Mouse (Mus musculus): Measurements from ENCODE around the gene Rragc. TPM values are rescaled to one million over a fixed set of nuclear protein-coding genes. Genes with fewer than 3 reads are reported as not detected.

Rragc gene
- polyA plus RNA-seq, 1 experiment from 2014 or later = 52.2 TPM

DNA sequence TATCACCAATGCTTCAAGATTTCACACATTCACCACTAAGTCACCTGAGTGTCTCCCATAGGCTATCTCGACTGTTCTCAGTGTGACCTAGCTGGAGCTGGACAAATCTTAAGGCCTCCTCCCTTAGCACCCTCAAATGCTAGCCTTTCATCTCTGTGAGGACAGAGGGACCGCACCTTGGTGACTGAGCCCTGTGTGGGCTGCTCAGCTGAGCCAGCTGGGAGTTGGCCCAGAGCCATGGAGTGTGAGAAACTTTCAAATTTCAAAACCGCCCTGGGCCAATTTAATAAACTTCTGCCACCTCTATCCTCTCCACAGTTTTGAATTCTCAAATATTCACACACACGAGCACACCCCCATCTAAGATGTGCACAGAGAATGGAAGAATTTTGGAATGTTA, 43.7 kb downstream of the Rragc start:
- H3K27me3 ChIP-seq (ENCODE audit: control insufficient read depth, insufficient read depth, low read length) = no peaks in the 10 kb centered on the region
- H3K36me3 ChIP-seq (ENCODE audit: control insufficient read depth, insufficient read depth, low read length) = no peaks in the 10 kb centered on the region
- H3K27ac ChIP-seq (ENCODE audit: low read depth, low read length) = no peak overlapping the region
- H3K4me2 ChIP-seq (ENCODE audit: low read depth) = no peak overlapping the region
- H3K9me3 ChIP-seq (ENCODE audit: control insufficient read depth, low read length) = no peaks in the 10 kb centered on the region
- H3K4me3 ChIP-seq (ENCODE audit: low read depth, low read length) = no peak overlapping the region
- H3K9ac ChIP-seq (ENCODE audit: low read length) = no peak overlapping the region
- no peaks in the 10 kb centered on the region for H3K4me1 ChIP-seq (ENCODE audit: control insufficient read depth, insufficient read depth, low read length)
- DNase-seq (ENCODE audit: low spot score) (no peak), ATAC-seq (ENCODE audit: insufficient read depth, low FRiP score, low TSS enrichment) (no peak)
- 77% methylated on average over 4 of the region's 4 CpGs for WGBS

DNA sequence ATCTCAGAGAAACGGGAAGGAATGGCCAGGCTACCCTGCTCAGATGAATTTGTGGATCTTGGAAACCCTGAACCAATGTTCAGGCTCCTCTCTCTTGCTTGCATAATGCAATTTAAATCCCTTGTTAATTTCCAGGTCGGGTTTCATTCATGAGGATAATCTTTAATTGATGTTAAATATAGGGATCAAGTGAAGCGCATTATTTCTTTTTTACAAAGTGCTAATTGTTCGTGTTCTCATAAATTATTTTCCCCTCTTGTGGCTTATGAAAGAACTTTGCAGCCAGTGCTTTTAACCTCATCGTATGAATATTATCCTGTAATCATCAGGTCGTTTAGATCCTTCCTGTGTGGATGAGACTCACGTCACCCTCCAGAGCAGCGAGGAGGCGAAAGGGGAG, 45.5 kb downstream of the Rragc start:
- H3K9ac ChIP-seq (ENCODE audit: low read length) = no peak overlapping the region
- no peaks in the 10 kb centered on the region for H3K27me3 ChIP-seq (ENCODE audit: control insufficient read depth, insufficient read depth, low read length)
- 74% methylated on average over 9 of the region's 9 CpGs for WGBS
- ATAC-seq (ENCODE audit: insufficient read depth, low FRiP score, low TSS enrichment) = no peak
- no peaks in the 10 kb centered on the region for H3K36me3 ChIP-seq (ENCODE audit: control insufficient read depth, insufficient read depth, low read length)
- no peak overlapping the region for H3K4me2 ChIP-seq (ENCODE audit: low read depth)
- H3K9me3 ChIP-seq (ENCODE audit: control insufficient read depth, low read length) = no peaks in the 10 kb centered on the region
- no peak for DNase-seq (ENCODE audit: low spot score)
- no peak overlapping the region for H3K27ac ChIP-seq (ENCODE audit: low read depth, low read length)
- no peak overlapping the region for H3K4me3 ChIP-seq (ENCODE audit: low read depth, low read length)
- no peaks in the 10 kb centered on the region for H3K4me1 ChIP-seq (ENCODE audit: control insufficient read depth, insufficient read depth, low read length)

DNA sequence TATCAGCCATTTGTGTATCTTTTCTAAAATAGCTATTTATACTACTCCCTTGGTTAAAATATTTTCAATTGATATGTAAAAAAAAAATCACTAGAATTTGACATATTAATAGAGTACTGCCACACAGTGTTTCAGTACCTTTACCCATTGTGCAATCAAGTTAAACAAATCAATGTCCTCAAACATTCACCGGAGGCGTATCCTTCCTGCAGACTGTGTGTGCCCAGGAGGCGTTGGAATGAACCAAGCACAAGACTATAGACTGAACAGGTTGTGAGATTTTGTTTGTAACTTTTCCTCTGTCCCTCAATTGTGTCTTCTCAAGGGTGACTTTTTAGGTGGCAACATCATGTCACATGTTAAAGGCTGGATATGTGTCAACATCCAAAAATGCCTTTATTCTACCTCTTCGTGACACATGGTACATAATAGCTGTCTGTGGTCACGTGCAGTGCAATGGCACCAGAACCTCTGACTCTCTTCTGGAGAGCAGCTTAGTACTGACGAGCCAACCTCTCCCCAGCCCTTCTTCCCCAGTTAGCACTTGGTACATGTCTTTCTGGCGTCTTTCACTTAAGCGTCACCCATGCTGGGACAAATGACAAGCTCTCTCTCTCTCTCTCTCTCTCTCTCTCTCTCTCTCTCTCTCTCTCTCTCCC, 51.5 kb downstream of the Rragc start:
- WGBS = 85% methylated on average over 8 of the region's 8 CpGs

DNA sequence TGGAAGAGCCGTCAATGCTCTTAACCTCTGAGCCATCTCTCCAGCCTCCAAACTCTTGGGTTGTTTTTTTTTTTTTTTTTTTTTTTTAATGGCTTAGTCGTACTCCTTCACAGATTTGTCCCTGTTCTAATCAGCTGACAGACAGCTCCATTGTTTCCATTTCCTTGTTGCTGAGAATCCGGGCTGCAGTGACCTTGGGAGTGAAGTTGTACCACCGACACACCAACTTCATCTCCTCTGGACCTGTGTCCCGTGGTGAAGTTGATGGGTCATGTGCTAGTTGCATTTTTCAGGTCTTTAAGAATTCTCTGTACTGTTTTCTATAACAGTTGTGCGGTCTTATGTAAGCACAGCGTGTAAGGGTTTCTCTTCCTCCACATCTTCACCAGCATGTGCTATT, 52.2 kb downstream of the Rragc start:
- no peaks in the 10 kb centered on the region for H3K9me3 ChIP-seq (ENCODE audit: control insufficient read depth, low read length)
- H3K4me2 ChIP-seq (ENCODE audit: low read depth) = no peak overlapping the region
- DNase-seq (ENCODE audit: low spot score) (no peak), ATAC-seq (ENCODE audit: insufficient read depth, low FRiP score, low TSS enrichment) (no peak)
- H3K9ac ChIP-seq (ENCODE audit: low read length) = no peak overlapping the region
- peaks cover 4% of the 10 kb centered on the region; the same call in 1 of the 2 replicates for H3K27me3 ChIP-seq (ENCODE audit: control insufficient read depth, insufficient read depth, low read length)
- H3K36me3 ChIP-seq (ENCODE audit: control insufficient read depth, insufficient read depth, low read length) = no peaks in the 10 kb centered on the region
- no peak overlapping the region for H3K27ac ChIP-seq (ENCODE audit: low read depth, low read length)
- H3K4me3 ChIP-seq (ENCODE audit: low read depth, low read length) = no peak overlapping the region
- WGBS = 78% methylated on average over 7 of the region's 7 CpGs
- H3K4me1 ChIP-seq (ENCODE audit: control insufficient read depth, insufficient read depth, low read length) = peaks cover 3% of the 10 kb centered on the region; the same call in 1 of the 2 replicates

More for the DNA sequence above, 51.5 kb downstream of the Rragc start:
- H3K27ac ChIP-seq (ENCODE audit: low read depth, low read length) = no peak overlapping the region
- ATAC-seq (ENCODE audit: insufficient read depth, low FRiP score, low TSS enrichment) (no peak), DNase-seq (ENCODE audit: low spot score) (no peak)
- no peak overlapping the region for H3K4me2 ChIP-seq (ENCODE audit: low read depth)
- peaks cover 4% of the 10 kb centered on the region; the same call in 1 of the 2 replicates for H3K27me3 ChIP-seq (ENCODE audit: control insufficient read depth, insufficient read depth, low read length)
- H3K9me3 ChIP-seq (ENCODE audit: control insufficient read depth, low read length) = no peaks in the 10 kb centered on the region
- H3K9ac ChIP-seq (ENCODE audit: low read length) = no peak overlapping the region
- H3K4me3 ChIP-seq (ENCODE audit: low read depth, low read length) = no peak overlapping the region
- H3K36me3 ChIP-seq (ENCODE audit: control insufficient read depth, insufficient read depth, low read length) = no peaks in the 10 kb centered on the region
- H3K4me1 ChIP-seq (ENCODE audit: control insufficient read depth, insufficient read depth, low read length) = peaks cover 3% of the 10 kb centered on the region; the same call in 1 of the 2 replicates

DNA sequence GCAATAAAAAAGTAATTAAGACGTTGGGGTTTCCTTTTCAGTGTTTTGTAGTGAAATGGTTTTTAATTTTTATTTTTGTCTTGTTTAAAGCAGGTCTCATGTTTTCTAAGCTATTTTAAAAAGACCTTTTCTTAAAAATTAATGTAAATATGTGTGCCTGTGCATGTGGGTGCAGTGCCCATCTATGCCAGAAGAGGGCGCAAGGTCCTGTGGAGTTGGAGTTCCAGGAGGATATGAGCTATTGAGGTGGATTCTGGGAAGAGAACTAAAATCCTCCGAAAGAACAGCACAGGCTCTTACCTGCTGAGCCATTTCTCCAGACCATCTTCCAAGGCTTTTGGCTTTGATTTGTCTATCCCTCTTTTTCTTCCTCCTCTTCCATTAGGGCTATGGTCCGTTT, 53.8 kb downstream of the Rragc start:
- Histone ChIP-seq H3K4me2 (ENCODE audit: low read depth) (no peak overlapping the region), H3K9ac (ENCODE audit: low read length) (no peak overlapping the region), H3K4me3 (ENCODE audit: low read depth, low read length) (no peak overlapping the region), H3K9me3 (ENCODE audit: control insufficient read depth, low read length) (no peaks in the 10 kb centered on the region), H3K27ac (ENCODE audit: low read depth, low read length) (no peak overlapping the region), H3K4me1 (ENCODE audit: control insufficient read depth, insufficient read depth, low read length) (peaks cover 3% of the 10 kb centered on the region; the same call in 1 of the 2 replicates), H3K36me3 (ENCODE audit: control insufficient read depth, insufficient read depth, low read length) (no peaks in the 10 kb centered on the region), H3K27me3 (ENCODE audit: control insufficient read depth, insufficient read depth, low read length) (peaks cover 4% of the 10 kb centered on the region; the same call in 1 of the 2 replicates)
- 78% methylated on average over 4 of the region's 4 CpGs for WGBS
- DNase-seq (ENCODE audit: low spot score) = peak; percentile 46
- no peak for ATAC-seq (ENCODE audit: insufficient read depth, low FRiP score, low TSS enrichment)

DNA sequence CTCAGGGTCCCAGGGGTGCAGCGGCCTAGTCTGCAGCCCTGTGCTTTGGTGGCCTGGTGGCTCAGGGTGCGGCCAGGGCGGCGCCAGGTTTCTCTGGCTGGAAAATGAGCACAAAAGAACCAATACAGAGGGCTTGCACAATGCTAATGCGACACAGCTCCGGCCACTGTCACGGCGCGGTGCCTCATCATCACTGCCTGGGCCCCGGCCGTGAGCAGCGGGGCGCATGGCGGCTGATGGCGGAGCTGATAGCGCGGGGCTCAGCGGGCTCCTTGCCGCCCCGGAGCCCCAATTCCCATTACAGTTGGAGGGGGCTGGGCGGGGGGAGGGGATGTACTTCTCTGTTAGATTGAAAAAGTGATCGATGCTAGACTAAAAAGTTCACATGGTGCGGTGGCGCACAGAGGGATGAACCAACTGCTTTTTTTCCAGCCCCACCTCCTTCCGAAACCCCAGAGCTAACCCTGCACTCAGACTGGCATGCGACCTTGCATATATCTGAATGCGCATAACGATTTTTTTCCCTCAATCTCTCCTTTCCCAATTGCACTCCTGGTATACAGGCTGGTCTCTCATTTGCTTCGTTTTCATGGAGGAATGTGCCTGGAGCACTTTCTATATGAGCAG, 55.3 kb downstream of the Rragc start:
- Histone ChIP-seq H3K4me1 (ENCODE audit: control insufficient read depth, insufficient read depth, low read length) (peaks cover 3% of the 10 kb centered on the region; the same call in 1 of the 2 replicates), H3K27ac (ENCODE audit: low read depth, low read length) (no peak overlapping the region), H3K9ac (ENCODE audit: low read length) (peak overlapping the region; percentile 50), H3K4me2 (ENCODE audit: low read depth) (peak overlapping the region; percentile 61), H3K9me3 (ENCODE audit: control insufficient read depth, low read length) (no peaks in the 10 kb centered on the region), H3K36me3 (ENCODE audit: control insufficient read depth, insufficient read depth, low read length) (no peaks in the 10 kb centered on the region), H3K4me3 (ENCODE audit: low read depth, low read length) (peak overlapping the region; percentile 15), H3K27me3 (ENCODE audit: control insufficient read depth, insufficient read depth, low read length) (peaks cover 4% of the 10 kb centered on the region; the same call in 1 of the 2 replicates)
- ATAC-seq (ENCODE audit: insufficient read depth, low FRiP score, low TSS enrichment) (peak; percentile 48), DNase-seq (ENCODE audit: low spot score) (peak; percentile 46)
- 8% methylated on average over 29 of the region's 29 CpGs for WGBS

DNA sequence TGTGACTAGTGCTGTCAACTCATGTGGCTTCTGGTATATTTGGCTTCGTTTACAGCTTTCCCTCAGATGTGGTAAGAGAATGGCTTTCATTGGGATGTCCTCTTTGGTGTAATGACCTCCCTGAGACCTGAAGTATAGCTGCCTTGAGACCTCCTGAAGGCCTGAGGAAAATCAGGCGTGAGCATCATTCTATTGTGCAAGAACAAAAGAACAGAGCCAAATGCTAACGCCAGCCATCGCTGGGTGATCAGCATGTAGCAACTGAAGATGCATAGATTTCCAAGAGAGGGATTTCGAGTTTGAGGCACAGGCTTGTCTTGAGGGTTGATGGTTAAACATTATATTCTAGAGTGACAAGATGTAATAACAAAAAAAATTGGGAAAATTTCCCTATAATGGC, 64.9 kb downstream of the Rragc start:
- Histone ChIP-seq H3K27me3 (ENCODE audit: control insufficient read depth, insufficient read depth, low read length) (no peaks in the 10 kb centered on the region), H3K4me3 (ENCODE audit: low read depth, low read length) (no peak overlapping the region), H3K4me2 (ENCODE audit: low read depth) (no peak overlapping the region), H3K9me3 (ENCODE audit: control insufficient read depth, low read length) (no peaks in the 10 kb centered on the region), H3K27ac (ENCODE audit: low read depth, low read length) (no peak overlapping the region), H3K36me3 (ENCODE audit: control insufficient read depth, insufficient read depth, low read length) (no peaks in the 10 kb centered on the region), H3K9ac (ENCODE audit: low read length) (no peak overlapping the region), H3K4me1 (ENCODE audit: control insufficient read depth, insufficient read depth, low read length) (no peaks in the 10 kb centered on the region)
- DNase-seq (ENCODE audit: low spot score) (no peak), ATAC-seq (ENCODE audit: insufficient read depth, low FRiP score, low TSS enrichment) (no peak)
- WGBS = 40% methylated on average over 5 of the region's 5 CpGs
